Mouse (Mus musculus) spleen, embryonic (tissue): Measurements from ENCODE around the gene Rictor.
"Not testable (repeated sequence)": the region's sequence is repeated elsewhere in the genome, so short reads cannot be mapped to it uniquely, and the experiment has no call there.

Source experiments
- CTCF ChIA-PET: fragments of 350-600 bp; sonication (Branson Sonifier 250); formaldehyde crosslinking; loops from one replicate; lab custom pipeline; 2022; lab: Charles Lee

Gene Rictor

GRCm38 (mm10) chr15:6726130-6726808 lies 18.1 kb downstream of the Rictor start:
- CTCF ChIA-PET = no interaction called here

- CTCF ChIA-PET = no interaction called here
Measured at GRCm38 (mm10) chr15:6733076-6733475, 24.9 kb downstream of the Rictor start.

GRCm38 (mm10) chr15:6739180-6739579 lies 31.0 kb downstream of the Rictor start:
- CTCF ChIA-PET = no interaction called here

GRCm38 (mm10) chr15:6742337-6743025 lies 34.3 kb downstream of the Rictor start:
- CTCF ChIA-PET = no interaction called here

- CTCF ChIA-PET = no interaction called here
Measured at GRCm38 (mm10) chr15:6743723-6744122, 35.5 kb downstream of the Rictor start.

GRCm38 (mm10) chr15:6746301-6746983 lies 38.3 kb downstream of the Rictor start:
- CTCF ChIA-PET = interaction anchor here (0.6 kb wide), 1 partner anchor 26 kb away, joined by 3 read pairs; no protein-coding TSS in a partner anchor

- CTCF ChIA-PET = no interaction called here
Measured at GRCm38 (mm10) chr15:6747001-6747400, 38.8 kb downstream of the Rictor start.

- CTCF ChIA-PET = no interaction called here
Measured at GRCm38 (mm10) chr15:6754400-6754799, 46.2 kb downstream of the Rictor start.

- CTCF ChIA-PET = interaction anchor here (0.8 kb wide), 1 partner anchor 427 kb away, joined by 3 read pairs; no protein-coding TSS in a partner anchor
Measured at GRCm38 (mm10) chr15:6772265-6772664, 64.1 kb downstream of the Rictor start.

GRCm38 (mm10) chr15:6786212-6786611 lies 78.0 kb downstream of the Rictor start:
- CTCF ChIA-PET = no interaction called here

- CTCF ChIA-PET = no interaction called here
Measured at GRCm38 (mm10) chr15:6787236-6787635, 79.1 kb downstream of the Rictor start.

- CTCF ChIA-PET = no interaction called here
Measured at GRCm38 (mm10) chr15:6790011-6790410, 81.8 kb downstream of the Rictor start.

- CTCF ChIA-PET = no interaction called here
Measured at GRCm38 (mm10) chr15:6791648-6792047, 83.5 kb downstream of the Rictor start.

- CTCF ChIA-PET = no interaction called here
Measured at GRCm38 (mm10) chr15:6792846-6793245, 84.7 kb downstream of the Rictor start.

- CTCF ChIA-PET = not testable (repeated sequence)
Measured at GRCm38 (mm10) chr15:6801212-6801611, 93.0 kb downstream of the Rictor start.

GRCm38 (mm10) chr15:6815807-6816206 lies 107.6 kb downstream of the Rictor start:
- CTCF ChIA-PET = no interaction called here

- CTCF ChIA-PET = no interaction called here
Measured at GRCm38 (mm10) chr15:6840199-6840598, 132.0 kb downstream of the Rictor start.

- CTCF ChIA-PET = no interaction called here
Measured at GRCm38 (mm10) chr15:6849851-6850250, 141.7 kb downstream of the Rictor start.
